Mouse (Mus musculus) layer of hippocampus, adult 2 months (tissue): ENCODE data around the gene Olfr1391. TPM values are rescaled to one million over a fixed set of nuclear protein-coding genes. Genes with fewer than 3 reads are reported as not detected.
"Not testable (repeated sequence)": the region's sequence is repeated elsewhere in the genome, so short reads cannot be mapped to it uniquely, and the experiment has no call there.

ENCODE experiments used
- DNase-seq, 2 experiments: peaks; one replicate each; pipeline ENCODE4 v3.0.0; 2022; ENCODE audit warnings: low spot score in 2 of 2
- H3K27ac ChIP-seq: fragments of 200-600 bp; 2 replicates; pipeline ENCODE4 v1.8.1; 2022
- H3K4me3 ChIP-seq: fragments of 200-600 bp; 2 replicates; pipeline ENCODE4 v1.8.1; 2022; ENCODE audit warnings: mild to moderate bottlenecking
- CTCF ChIP-seq: fragments of 200-600 bp; conservative IDR thresholded peaks from 2 replicates; pipeline ENCODE4 v1.8.1; 2022; ENCODE audit warnings: antibody characterized with exemption, mild to moderate bottlenecking, moderate library complexity
- long read RNA-seq, 2 experiments: library from polyadenylated mRNA; stranded (forward); transcript quantifications; one replicate each; pipeline ENCODE4 v2.0.0; 2021; ENCODE audit warnings: borderline mapping rate in 2 of 2
- total RNA-seq, 2 experiments: library from RNA; stranded (reverse); gene quantifications; 2 replicates each; pipeline ENCODE4 v1.2.3; 2021

The Olfr1391 gene
- not detected for total RNA-seq
- long read RNA-seq, experiment 1: 0 reads
- long read RNA-seq, experiment 2: 0 reads

- no peak for DNase-seq
- TF ChIP-seq CTCF: no peak
- H3K27ac ChIP-seq: no peak within 1 kb of the TSS
- no peak within 1 kb of the TSS for H3K4me3 ChIP-seq
Observed at GRCm38 (mm10) chr11:49322442-49322841, at the start of gene Olfr1391. Gene Olfr1391 (plus strand): TSS chr11:49322742.

GRCm38 (mm10) chr11:49273834-49274519, 48.6 kb upstream of the Olfr1391 start:
- DNase-seq: no peak
- Histone ChIP-seq H3K27ac (no peak overlapping the region), H3K4me3 (no peak overlapping the region)
- TF ChIP-seq CTCF: no peak

GRCm38 (mm10) chr11:49278222-49278621, 44.3 kb upstream of the Olfr1391 start, which contains the start of gene Olfr1393:
Gene Olfr1393 (plus strand): TSS chr11:49278304.
- no peak within 1 kb of the TSS for H3K4me3 ChIP-seq
- H3K27ac ChIP-seq: no peak within 1 kb of the TSS
- TF ChIP-seq CTCF: no peak
- no peak for DNase-seq

- H3K27ac ChIP-seq, H3K4me3 ChIP-seq, DNase-seq: not testable (repeated sequence)
Observed at GRCm38 (mm10) chr11:49284982-49285381, 37.6 kb upstream of the Olfr1391 start, which contains the start of gene Olfr1392. Gene Olfr1392 (plus strand): TSS chr11:49285282.

- no peak for DNase-seq
Observed at GRCm38 (mm10) chr11:49287251-49287650, 35.3 kb upstream of the Olfr1391 start.

GRCm38 (mm10) chr11:49292777-49293176, 29.8 kb upstream of the Olfr1391 start:
- no peak overlapping the region for H3K4me3 ChIP-seq
- TF ChIP-seq CTCF: no peak
- DNase-seq: peak; percentile 42 to 63
- H3K27ac ChIP-seq: 0 out of 2 replicates have a peak overlapping the region, but pooled peaks have one; percentile 11

More at GRCm38 (mm10) chr11:49287251-49287650, 35.3 kb upstream of the Olfr1391 start:
- H3K4me3 ChIP-seq: no peak overlapping the region
- no peak overlapping the region for H3K27ac ChIP-seq
- TF ChIP-seq CTCF: no peak

- Histone ChIP-seq H3K4me3 (no peak within 1 kb of the TSS), H3K27ac (no peak within 1 kb of the TSS)
- no peak for DNase-seq
- TF ChIP-seq CTCF: no peak
Observed at GRCm38 (mm10) chr11:49304441-49304840, 18.1 kb upstream of the Olfr1391 start, which contains the start of gene Olfr10. Gene Olfr10 (plus strand): TSS chr11:49304741.

GRCm38 (mm10) chr11:49308547-49308946, 14.0 kb upstream of the Olfr1391 start:
- not testable (repeated sequence) for H3K4me3 ChIP-seq, DNase-seq, H3K27ac ChIP-seq

GRCm38 (mm10) chr11:49326726-49327125, 4.2 kb downstream of the Olfr1391 start:
- Histone ChIP-seq H3K4me3 (no peak overlapping the region), H3K27ac (no peak overlapping the region)
- TF ChIP-seq CTCF: no peak
- DNase-seq: peak; percentile 2 to 13

- Histone ChIP-seq H3K27ac (no peak overlapping the region), H3K4me3 (no peak overlapping the region)
- no peak for DNase-seq
- TF ChIP-seq CTCF: no peak
Observed at GRCm38 (mm10) chr11:49329686-49330085, 7.1 kb downstream of the Olfr1391 start.

GRCm38 (mm10) chr11:49334888-49335287, 12.3 kb downstream of the Olfr1391 start, which contains the start of gene Olfr1390:
Gene Olfr1390 (plus strand): TSS chr11:49335188.
- H3K4me3 ChIP-seq: no peak within 1 kb of the TSS
- TF ChIP-seq CTCF: no peak
- no peak within 1 kb of the TSS for H3K27ac ChIP-seq
- no peak for DNase-seq

GRCm38 (mm10) chr11:49337150-49337832, 14.7 kb downstream of the Olfr1391 start:
- Histone ChIP-seq H3K27ac (no peak overlapping the region), H3K4me3 (no peak overlapping the region)
- TF ChIP-seq CTCF: no peak
- no peak for DNase-seq

Other genes starting within 250 kb of the Olfr1391 start
- under 1 TPM; 0.41 to 0.56 TPM for gene Ifi47, start 246.2 kb upstream of the Olfr1391 start, total RNA-seq
- gene Olfr1396, start 207.9 kb upstream of the Olfr1391 start, total RNA-seq: not detected
- gene Olfr1395, start 180.5 kb upstream of the Olfr1391 start, total RNA-seq: not detected
- gene Olfr1394, start 168.4 kb upstream of the Olfr1391 start, total RNA-seq: not detected
- gene Btnl9, start 135.6 kb upstream of the Olfr1391 start, total RNA-seq: not detected
- gene Zfp62, start 119.5 kb upstream of the Olfr1391 start, total RNA-seq: 10 to 100 TPM; 46.7 to 51.2 TPM
- 10 to 100 TPM; 62.1 to 64.3 TPM for gene Mgat1, start 78.6 kb upstream of the Olfr1391 start, total RNA-seq
- gene Olfr1393, start 44.4 kb upstream of the Olfr1391 start, total RNA-seq: not detected
- not detected for gene Olfr1392, start 37.5 kb upstream of the Olfr1391 start, total RNA-seq
- gene Olfr10, start 18.0 kb upstream of the Olfr1391 start, total RNA-seq: not detected
- gene Olfr1390, start 12.4 kb downstream of the Olfr1391 start, total RNA-seq: not detected
- gene Olfr1389, start 100.3 kb downstream of the Olfr1391 start, total RNA-seq: not detected
- under 1 TPM; 0.61 to 0.67 TPM for gene Olfr1388, start 113.9 kb downstream of the Olfr1391 start, total RNA-seq
- not detected for gene Olfr1387, start 132.6 kb downstream of the Olfr1391 start, total RNA-seq
- gene Olfr1386, start 142.3 kb downstream of the Olfr1391 start, total RNA-seq: not detected
- gene Olfr1385, start 166.3 kb downstream of the Olfr1391 start, total RNA-seq: not detected
- not detected for gene Olfr1384, start 184.0 kb downstream of the Olfr1391 start, total RNA-seq
- not detected for gene Olfr1383, start 196.9 kb downstream of the Olfr1391 start, total RNA-seq
- gene Olfr1382, start 205.5 kb downstream of the Olfr1391 start, total RNA-seq: not detected
- gene Olfr1381, start 220.7 kb downstream of the Olfr1391 start, total RNA-seq: not detected
- gene Olfr1380, start 234.1 kb downstream of the Olfr1391 start, total RNA-seq: not detected